Mouse (Mus musculus): ENCODE results near the gene Ccn5.

The Ccn5 gene

DNA sequence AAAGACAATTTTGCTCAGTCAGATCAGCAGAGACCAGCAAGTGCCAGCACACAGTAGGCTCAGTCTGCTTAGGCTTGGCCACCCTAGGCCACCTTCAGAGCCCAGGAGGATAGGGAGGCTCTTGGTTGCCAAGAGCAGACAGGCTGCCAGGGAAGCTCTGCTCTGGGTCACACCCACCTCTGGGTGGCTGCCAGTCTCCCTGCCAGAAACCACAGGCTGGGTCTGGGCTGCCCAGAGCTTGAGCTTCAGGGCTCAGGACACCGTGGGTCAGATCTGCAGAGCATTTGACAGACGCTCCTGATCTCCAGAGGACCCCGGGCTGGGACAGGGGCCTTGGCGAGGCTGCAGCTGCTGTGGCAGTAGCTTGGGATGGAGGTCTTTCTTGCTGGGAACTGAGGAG is at the start of gene Ccn5:
TSS of gene Ccn5 (plus strand) at position 255 of the 400 bp plus-strand sequence.
- DNase-seq (ENCODE audit: low spot score) = peak; percentile 85

DNA sequence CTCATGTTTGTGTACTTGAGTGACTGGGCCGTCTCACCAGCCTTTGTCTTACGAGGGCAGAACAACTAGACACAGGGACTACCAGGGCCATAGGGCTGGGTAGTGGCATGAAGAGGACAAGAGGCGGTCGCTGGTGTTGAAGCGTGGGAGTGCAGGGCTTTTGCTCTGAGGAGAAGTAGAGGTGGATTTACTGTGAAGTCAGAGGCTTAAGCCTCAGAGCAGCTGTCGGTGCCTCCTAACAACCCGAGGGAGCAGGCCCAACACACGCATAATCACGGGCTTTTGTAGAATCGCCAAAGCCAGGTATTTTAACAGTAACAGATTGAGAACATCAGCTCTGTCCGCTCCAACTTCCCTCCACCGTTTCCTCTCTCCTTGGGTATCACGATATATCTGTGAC is 44.0 kb upstream of the Ccn5 start:
- no peak for DNase-seq (ENCODE audit: low spot score)

DNA sequence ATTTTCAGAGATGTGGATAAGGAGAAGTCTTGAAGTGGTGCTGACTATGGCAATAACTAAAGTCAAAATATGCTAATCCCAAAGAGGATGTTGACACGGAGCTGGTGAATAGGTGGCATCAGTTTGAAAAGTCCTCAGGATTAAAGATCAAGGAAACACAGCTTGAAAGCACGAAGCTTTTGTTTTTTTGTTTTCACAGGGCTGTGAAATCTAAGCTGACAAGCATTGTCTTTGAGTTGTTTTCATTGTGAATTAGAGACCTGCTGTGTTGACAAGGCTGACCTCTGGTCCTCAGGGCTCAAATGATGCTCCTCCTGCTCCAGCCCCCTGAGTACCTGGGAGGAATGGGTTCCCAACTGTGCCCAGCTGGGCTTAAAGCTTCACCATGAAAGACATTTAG is 43.6 kb upstream of the Ccn5 start:
- no peak for DNase-seq (ENCODE audit: low spot score)

DNA sequence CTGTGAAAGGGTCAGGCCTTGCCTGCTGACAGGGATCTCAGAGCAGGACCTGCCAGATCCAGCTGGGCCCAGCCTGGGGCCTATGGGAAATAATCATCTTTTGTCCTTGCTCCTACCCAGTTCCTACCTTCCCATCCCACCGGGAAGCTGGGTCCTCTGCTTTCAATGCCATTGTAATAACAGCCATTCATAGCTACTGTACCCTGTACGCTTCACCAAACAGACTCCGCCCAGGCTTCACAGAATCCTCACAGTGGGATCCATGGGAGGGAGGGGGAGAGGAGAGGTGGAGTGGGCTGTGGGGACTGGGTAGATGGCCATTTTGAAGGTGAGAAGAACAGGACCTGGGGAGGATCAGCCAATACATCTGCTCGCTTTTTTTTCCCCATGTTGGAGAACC is 41.8 kb upstream of the Ccn5 start:
- no peak for DNase-seq (ENCODE audit: low spot score)

DNA sequence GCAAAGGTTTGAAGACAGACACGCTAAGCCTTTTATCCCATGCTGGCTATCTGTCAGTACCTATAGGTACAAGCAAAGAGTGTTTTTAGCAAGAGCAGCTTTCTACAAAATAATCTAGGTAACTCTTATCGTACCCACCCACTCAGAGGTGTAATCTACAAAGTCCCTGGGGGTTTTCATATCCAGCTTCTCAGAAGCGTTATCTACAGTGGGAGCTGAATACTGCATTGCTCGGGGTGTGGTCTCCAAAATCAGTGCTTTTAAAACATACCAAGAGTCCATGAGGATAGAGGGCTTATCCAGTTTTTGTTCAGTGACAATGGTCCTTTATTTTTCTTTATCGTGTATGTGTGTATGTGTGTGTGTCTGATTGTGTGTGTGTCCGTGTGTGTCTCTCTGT is 37.3 kb upstream of the Ccn5 start:
- DNase-seq (ENCODE audit: low spot score) = no peak

DNA sequence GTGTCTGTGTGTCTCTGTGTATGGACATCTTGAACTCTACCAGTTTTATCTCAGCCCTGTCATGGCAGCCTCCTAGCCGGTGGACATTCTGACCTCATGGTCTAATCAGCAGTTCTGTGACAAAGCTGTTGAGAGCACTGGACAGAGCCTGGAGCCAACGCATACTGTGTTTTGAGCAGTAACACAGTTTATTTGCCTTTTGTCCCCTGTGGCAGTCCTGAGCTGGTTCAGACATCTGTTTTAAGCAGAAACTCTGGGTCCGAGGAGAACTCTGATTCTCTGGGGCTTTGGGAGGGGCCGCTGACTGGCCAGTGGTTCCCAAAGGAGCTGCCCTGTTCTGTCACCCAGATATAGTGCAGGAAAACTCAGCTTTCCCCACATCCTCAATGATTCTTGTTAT is 36.8 kb upstream of the Ccn5 start:
- no peak for DNase-seq (ENCODE audit: low spot score)

DNA sequence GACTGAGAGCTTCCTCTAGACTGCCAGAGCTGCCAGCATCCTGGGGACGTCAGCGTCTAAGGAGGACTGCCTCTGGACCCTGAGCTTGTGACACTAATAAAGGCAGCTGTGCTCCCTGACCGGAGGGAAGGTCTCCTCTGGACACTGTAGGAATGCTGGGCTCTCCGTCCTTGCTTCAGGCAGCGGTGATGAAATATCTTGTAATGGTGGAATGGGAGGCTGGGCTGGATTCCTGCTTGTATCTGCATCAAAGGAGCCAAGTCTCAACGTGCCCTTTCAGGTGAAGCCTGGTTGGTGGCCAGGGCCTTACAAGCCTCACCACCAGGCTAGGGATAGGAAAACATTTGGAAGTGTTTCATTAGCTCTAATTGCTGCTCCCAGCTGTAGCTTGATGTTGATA is 33.6 kb upstream of the Ccn5 start:
- DNase-seq (ENCODE audit: low spot score) = no peak

DNA sequence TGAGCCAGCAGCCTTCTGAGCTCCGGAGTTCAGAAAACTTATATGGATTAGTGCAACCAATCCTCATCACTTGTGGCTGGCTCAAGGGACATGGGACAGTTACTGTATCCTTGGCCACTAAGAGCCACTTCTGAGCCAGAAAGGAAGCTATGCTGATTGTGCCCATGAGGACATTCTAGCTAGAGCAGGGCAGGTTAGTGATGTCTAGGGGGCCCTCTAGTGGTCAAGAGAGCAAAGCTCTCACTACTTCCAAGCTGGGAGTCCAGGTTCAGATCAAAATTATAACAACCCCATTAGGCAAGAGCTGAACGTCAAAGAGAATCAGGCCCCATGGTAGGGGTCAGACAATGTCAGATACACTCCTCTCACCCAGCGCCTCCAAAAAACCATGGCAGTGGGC is 33.0 kb upstream of the Ccn5 start:
- DNase-seq (ENCODE audit: low spot score) = no peak

DNA sequence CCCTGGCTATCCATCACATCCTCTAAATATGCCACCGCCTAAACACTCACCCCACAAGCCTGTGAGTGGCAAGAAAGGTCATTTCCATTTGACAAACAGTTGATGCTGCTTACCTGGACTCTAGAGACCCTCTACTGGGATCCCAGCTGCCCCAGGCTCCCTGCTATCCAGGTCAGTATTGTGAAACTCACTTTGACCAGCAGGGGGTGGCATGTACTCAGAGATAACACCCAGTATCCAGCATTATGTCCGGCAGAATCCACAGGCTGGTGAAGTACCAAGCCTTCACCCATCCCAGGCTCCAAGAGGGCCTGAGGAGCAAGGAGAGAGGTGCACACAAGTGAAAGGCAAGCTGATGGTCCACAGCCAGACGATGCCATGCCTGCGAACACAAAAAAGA is 32.2 kb upstream of the Ccn5 start:
- DNase-seq (ENCODE audit: low spot score) = peak; percentile 54

DNA sequence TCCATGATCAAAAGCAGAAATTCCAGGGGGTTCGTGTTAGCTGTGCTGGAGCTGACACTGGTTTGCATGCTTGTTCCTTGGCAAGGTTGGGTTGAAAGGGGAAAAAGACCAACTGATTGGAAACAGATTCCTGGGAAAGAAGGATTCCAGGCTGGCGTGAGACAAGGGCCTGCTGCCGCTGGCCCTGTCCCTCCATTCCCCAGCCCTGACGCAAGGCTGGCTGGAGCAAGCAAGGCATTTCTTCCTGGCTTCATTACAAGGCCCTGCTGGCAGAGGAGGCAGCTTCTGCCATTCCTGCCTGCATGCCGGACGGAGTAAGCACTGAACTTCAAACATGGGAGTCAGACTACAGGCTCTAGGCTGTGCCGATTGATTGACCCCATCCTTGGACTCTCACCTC is 22.2 kb upstream of the Ccn5 start:
- peak; percentile 47 for DNase-seq (ENCODE audit: low spot score)

DNA sequence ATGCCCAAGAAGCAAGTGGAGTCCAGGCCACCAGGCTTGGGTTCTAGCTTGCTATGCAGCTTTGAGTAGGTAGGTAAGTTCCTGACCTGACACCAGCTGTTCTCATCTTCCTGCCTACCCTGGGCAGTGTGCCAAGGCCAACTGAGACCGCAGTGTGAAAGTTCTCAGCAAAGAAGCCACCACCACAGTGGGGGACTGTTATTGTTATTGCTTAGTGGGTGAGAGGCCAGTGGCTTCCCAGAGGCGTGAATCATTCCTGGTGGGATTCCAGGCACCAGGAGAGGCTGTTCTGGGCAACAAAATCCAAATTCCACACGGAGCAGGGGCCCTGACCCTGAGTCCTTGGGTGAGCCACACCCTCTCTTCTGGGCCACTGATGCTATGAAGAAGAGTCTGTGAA is 19.8 kb upstream of the Ccn5 start:
- peak; percentile 63 for DNase-seq (ENCODE audit: low spot score)

DNA sequence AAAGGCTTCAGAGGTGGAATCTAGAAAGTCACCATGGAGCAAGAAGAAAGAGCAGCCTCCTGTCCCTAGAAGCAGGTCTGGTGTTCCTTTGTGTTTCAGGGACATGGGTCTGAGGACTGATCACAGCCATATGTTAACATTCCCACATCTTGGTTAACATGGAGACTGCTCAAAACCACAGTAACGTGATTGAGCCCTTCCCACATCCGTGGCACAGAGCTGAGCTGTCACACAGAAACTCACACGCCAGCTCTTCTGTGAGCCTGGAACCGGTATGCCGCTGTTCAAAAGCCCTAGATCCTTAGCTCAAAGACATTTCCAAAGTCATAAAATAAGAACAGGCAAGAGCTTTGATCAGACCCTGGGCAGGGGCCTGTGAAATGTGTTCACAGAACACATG is 19.3 kb upstream of the Ccn5 start:
- DNase-seq (ENCODE audit: low spot score) = no peak

DNA sequence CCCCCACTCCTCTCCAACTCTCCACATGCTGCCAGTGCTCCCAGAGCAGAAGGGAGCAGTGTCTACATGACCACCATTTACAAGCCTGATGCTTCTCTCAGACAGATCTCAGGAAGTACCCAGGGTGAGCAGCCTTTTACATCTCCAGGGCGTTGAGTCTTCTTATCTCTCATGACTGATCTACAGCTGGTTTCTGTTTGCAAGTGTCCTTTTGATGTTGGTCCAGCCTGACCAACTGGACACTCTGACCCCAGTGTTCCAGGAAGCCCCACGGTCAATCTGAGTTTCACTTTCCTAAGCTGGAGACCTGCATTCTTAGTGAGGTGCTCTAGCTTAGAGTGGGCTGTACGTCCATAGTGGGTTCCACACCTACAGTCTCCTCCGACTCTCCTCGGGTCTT is 16.8 kb upstream of the Ccn5 start:
- no peak for DNase-seq (ENCODE audit: low spot score)

DNA sequence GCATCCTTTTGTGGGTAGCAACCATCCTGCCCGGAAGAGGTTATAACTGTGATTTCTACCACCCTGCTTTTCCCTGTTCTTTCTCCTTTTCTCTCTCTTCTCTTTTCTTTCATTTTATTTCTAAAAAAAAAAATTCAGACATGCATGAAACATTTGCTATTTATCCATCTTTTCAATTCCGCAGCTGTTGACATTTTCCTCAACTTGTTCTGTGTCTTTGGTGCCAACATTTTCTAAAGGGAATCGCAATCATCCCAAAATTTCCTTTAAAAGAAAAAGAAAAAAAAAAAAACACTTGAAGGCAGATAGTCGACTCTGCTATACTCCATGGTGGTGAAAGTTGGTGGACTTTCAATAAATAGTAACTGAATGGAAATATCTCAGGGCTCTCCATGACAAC is 11.5 kb upstream of the Ccn5 start:
- DNase-seq (ENCODE audit: low spot score) = no peak

DNA sequence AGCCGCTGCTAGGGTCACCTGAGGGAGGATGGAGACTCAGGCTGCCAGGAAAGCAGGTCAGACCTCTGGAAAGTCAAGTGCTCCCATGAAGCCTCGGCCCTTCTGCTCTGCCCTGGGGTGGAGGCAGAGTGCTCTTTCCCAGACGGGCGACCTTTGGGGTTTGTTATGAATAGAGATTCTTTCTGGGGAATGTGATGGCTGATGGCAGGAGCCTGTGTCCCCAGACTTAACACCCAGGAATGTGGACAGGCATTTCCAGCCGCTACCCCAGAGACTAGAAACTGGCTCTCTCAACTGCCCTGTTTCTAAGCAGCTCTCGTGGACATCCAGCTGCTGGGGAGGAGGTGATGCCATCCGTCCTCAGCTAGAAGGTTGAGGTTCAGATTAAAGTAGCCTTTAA is 11.0 kb upstream of the Ccn5 start:
- no peak for DNase-seq (ENCODE audit: low spot score)

DNA sequence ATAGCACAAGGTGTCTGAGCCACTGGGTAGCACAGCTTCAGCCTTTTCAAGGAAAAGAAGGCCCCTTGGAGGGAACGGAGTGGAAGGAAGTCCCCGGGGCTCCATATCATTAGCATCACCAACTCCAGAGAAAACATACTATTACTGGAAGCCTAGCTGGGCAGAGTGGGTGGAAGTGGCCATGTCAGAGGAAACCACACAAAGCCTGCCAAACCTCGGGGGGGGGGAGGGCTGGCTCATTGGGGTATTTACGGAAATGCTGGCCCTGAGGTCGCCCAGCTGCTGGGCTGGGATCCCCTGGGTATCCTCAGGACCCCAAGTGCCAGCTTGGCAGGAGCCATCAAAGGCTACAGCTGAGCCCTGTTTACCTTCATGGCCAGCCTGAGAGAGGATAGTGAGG is 7.6 kb upstream of the Ccn5 start:
- no peak for DNase-seq (ENCODE audit: low spot score)

DNA sequence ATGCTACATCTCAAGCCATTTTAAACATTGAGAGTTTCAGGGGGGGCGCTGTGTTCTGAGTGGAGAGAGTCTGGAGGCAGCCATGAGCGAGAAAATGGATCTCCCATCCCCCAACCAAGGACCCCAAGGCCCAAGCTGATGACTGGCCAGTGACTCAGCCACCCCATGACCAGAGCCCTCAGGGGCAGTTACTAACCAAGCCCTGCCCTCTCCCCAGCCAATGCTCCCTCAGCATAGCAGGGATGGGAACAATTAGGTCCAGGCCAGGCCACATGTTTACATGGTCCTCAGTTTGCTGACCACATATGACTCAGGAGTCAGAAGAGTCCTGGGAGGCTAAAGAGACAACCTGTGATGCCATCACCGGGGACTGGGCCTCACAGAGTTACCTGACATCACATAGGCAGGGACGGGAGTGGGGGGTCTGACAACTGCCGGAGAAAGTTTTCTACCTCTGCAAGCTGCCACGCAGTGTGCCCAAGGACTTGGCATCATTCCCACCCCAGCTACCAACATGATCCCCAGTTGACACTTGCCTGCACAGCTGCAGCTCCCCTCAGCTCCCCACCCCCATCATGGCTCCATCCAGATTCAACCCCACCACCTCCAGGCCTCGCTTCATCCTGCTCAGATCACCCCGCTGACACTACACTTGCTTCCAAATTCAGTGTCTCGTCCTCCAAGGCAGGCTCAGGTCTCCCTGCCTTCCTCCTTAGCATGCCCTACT is 5.8 kb upstream of the Ccn5 start:
- DNase-seq (ENCODE audit: low spot score) = no peak

DNA sequence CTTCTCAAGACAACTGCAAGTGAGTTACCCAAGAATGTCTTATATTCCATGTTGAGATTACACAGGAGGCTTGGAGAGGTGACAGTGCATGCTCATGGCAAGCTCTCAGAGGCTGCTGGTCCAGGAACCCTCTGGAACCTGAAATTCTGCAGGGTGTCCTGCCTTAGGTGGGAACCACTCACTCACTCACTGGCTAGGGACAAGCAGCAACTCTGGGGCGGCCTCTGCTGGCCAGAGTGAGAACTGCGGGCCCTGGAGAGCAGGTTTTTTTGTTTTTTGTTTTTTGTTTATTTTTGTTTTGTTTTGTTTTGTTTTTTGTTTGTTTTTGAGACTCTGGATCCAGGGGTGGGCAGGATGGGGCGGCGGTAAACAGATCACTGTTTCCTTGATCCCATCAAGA is 2.6 kb downstream of the Ccn5 start:
- peak; percentile 44 for DNase-seq (ENCODE audit: low spot score)

DNA sequence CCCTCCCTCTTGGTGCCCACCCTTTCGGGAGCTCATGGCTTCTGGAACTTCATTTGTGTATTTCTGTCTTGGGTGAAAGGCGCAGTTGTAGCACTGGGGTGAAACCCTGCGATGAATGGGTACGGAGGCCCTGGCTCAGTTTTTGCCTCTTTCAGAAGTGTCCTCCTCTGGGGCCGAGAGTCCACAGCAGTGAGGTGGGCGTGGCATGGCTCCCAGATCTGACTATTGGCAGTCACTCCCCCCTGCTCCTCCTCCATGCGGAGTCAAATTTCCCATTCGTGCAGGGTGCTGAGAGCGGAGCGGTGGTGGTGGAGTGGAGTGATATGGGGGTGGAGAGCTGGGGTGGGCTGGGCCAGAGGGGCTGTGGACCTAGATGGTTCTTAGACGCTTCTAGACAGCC is 3.1 kb downstream of the Ccn5 start:
- peak; percentile 36 for DNase-seq (ENCODE audit: low spot score)

DNA sequence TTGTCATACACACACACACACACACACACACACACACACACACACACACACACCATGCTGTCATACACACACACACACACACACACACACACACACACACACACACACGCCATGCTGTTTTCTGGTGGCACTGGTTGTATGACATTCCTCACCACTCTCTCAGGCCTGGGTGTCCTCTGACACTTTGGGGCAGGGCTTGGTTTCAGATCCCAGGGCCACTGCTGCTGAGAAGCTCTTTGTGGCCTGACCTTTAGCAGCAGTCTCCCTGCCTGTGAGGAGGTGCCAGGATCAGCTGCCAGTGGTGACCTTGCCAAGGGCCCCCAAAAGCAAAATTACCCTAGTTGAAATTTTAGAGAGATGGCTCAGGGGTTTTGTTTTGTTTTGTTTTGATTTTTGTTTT is 5.2 kb downstream of the Ccn5 start:
- DNase-seq (ENCODE audit: low spot score) = no peak

DNA sequence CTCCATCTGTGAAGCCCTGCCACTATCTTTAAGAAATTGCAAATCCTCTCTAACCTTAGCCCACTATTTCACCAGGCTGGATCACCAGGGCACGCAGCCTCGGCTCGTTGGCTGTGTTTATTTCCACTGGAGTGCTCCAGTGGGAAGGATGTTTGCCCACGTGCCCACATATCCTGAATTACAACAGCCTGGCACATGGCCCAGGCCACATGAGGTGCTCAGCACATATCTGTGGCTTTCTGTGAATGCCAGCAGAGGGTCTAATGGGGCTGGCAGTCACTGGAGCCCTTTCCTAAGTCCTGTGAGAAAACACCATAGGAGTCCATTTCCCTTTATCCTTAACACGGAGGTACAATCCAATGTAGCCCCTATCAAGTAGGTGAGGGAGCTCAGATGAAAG is 5.8 kb downstream of the Ccn5 start:
- DNase-seq (ENCODE audit: low spot score) = no peak

DNA sequence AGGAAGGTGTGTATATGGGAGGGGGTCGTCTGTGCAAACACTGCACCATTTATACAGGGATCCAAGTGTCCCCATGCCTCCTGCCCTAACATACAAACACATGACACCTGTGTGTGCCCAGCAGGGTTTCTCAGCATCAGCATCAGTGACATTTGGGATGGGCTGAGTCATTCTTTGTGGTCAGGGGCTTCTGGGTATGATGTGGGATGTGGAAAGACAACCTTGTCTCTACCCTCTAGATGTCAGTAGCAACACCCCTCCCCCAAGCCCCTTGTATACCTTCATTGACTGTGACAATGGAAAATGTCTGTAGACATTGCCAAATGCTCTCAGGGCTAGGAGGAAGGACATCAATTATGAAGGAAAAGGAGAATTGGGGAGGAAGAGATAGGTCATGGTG is 10.5 kb downstream of the Ccn5 start:
- DNase-seq (ENCODE audit: low spot score) = no peak

DNA sequence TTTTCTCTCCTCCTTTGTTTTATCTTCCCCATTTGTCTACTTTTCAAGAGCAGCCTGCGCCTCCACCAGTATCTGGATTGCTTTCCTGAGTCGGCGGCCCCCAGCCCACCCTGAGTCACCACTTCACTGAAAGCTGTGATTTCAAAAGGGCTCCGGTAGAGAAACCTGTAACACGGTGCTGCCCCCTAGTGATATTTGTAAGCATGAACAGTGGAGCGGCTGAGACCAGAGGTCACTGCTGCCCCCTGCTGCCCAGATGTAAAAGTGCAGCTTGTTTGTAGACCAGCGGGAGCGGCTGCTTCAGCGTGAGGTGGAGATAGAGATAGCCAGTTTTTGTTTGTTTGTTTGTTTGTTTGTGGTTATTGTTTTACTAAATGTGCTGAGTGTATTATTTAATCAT is 17.4 kb downstream of the Ccn5 start:
- peak; percentile 76 for DNase-seq (ENCODE audit: low spot score)

DNA sequence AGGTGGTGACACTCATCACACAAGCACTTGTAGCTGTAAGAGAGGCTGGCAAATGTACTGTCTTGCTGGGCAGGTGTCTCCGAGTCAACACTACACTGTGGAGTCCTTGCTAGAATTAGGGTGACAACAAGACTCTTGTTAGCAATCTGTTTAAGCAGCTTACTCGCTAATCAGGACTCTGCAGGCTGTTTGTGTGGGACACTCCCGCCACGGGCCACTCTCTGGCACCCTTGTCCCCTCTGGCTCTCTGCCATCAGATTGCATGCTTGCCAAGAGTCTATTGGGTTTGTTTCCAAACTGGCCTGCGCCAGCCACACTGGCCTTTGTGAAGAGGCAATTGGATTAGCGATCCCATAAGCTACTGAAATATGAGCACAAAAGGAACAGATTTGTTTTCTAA is 18.9 kb downstream of the Ccn5 start:
- DNase-seq (ENCODE audit: low spot score) = peak; percentile 60

DNA sequence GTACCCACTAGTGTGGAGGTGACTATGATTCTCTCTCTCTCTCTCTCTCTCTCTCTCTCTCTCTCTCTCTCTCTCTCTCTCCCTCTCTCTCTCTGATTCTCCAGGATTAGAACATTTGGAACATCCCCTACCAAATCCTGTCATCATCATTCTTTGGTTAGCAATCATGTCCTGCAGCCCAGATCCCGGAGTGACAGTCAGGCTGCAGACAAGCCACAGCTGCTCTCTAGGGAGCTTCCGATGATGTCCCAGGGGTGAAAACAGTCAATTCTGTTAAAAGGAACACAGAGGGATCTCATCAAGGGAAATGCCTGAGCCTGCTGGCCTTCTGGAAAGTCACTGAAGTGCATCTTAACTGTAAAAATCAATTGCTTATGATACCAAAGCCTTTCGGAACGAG is 21.4 kb downstream of the Ccn5 start:
- no peak for DNase-seq (ENCODE audit: low spot score)
